Mouse (Mus musculus) spleen, embryonic (tissue): ENCODE data around the gene Fa2h.

Source experiments
- CTCF ChIA-PET: fragments of 350-600 bp; sonication (Branson Sonifier 250); formaldehyde crosslinking; loops from one replicate; lab custom pipeline; 2022; lab: Charles Lee

The Fa2h gene

DNA sequence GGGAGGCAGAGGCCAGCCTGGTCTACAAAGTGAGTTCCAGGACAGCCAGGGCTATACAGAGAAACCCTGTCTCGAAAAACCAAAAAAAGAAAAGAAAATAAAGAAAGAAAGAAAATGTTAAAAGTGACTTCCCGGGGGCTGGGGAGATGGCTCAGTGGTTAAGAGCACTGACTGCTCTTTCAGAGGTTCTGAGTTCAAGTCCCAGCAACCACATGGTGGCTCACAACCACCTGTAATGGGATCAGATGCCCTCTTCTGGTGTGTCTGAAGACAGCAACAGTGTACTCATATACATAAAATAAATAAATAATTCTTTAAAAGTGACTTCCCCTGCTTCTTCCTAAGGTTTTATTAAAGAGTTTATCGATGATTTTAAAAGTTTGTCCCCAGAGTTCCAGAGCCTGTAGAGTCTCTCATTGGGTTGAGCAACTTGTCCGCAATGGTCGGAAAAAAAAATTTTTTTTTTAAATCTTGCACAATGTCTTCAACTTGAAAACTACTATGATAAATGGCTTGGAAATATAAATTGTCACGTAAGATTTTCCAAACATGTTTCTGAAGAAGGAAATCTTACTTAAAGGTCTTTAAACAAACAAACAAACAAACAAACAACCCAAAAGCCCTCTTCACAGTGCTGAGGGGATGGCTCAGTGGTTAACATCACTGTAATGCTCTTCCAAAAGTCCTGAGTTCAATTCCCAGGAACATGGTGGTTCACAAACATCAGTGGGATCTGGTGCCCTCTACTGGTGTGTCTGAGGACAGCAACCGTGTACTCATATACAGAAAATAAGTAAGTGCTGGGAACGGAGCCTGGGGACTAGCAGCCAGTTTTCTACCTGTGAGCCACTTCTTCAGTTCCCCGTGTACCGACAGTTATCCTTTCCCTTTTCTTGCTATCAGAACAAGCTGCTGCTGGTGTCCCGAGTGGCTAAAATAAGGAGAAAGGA lies 92.8 kb downstream of the Fa2h start:
- CTCF ChIA-PET, result interaction anchor here (0.9 kb wide), 1 partner anchor 118 kb away, joined by 3 read pairs; no protein-coding TSS in a partner anchor

DNA sequence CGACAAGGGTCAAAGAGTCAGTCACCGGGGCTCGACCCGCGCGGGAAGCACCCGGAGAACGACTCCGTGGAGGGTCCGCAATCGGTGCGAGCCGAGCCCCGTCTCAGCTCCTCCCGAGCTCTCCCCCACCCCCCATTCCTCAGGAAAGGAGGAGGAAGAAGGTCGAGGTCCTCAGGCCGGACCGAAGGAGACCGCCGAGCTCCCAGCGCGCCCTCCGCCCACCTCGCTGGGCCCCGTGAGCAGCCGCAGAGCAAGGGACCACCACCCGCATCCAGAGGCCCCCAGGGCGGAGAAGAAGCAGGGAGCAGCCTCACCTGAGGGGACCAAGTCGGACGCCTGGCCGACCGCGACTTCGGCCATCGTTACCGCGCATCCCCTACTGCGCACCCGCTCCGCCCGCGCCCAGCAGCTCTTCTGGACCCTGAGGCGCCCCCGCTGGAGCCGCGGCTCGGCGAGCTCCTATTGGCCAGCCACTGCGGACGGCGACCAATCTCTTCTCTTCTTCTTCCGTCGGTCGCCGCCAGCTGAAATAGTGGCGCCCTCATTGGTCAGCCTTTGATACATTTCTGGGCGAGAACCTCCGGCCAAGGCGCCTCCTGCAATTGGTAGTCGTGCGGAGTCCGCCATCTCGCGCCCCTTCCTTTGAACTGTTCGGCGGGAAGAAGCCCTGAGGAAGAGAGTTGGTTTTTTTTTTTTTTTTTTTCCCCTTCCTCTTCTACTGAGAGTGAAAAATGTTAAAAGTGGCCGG lies 93.6 kb downstream of the Fa2h start, which contains the start of gene Rfwd3:
Gene Rfwd3 (minus strand): TSS at position 402 of the 748 bp plus-strand sequence.
- CTCF ChIA-PET, result no interaction called here

DNA sequence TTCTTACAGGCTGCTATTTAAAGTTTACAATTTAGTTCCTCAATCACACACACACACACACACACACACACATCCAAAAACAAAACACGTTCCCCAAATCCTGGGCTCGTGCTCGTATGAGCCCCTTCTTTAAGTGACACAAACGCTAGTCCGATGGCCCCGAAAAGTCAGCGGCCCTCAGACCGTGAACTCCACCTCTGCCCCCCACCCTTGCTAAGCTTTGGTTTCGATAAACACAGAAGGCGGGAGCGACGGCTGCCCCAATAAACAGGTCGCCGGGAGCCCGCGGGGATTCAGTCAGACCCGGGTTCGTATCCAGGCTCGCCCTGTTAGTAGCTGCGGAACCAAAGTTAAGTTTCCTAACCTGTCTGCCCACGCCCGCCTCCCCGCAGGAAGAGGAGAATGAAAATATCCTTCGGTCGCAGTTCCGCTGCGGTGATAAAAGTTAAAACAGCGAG lies 94.2 kb downstream of the Fa2h start:
- CTCF ChIA-PET, result interaction anchor here (0.6 kb wide), 1 partner anchor 116 kb away, joined by 3 read pairs; no protein-coding TSS in a partner anchor

DNA sequence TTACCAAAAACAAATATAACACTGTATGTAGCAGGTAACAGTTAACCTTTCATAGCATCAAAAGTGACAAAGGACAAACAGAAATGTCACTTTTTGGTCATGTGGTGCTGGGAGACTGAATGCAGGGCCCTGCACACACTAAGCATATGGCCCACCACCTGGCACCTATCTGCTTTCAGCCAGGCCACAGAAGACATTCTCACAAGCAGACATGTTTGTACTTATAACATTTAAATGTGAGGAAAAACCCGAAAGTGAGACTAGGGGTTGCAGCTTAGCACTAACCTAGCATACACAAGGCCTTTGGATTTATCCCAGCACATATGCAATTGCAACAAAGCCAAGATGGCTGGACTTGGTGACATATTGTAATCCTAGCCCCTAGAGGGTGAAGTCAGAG lies 95.6 kb downstream of the Fa2h start:
- CTCF ChIA-PET, result no interaction called here
